Mouse (Mus musculus): ENCODE results near the gene Far2. TPM values are rescaled to one million over a fixed set of nuclear protein-coding genes. Genes with fewer than 3 reads are reported as not detected.

Far2 gene
- polyA plus RNA-seq, 1 experiment from 2014 or later = 2.9 TPM

GRCm38 (mm10) chr6:148084403-148084802 is 37.3 kb downstream of the Far2 start:
- H3K9me3 ChIP-seq = no peaks in the 10 kb centered on the region
- 90% methylated on average over 2 of the region's 2 CpGs for WGBS
- no peak overlapping the region for H3K9ac ChIP-seq
- no peaks in the 10 kb centered on the region for H3K27me3 ChIP-seq
- no peaks in the 10 kb centered on the region for H3K4me1 ChIP-seq
- no peak overlapping the region for H3K4me3 ChIP-seq (replicated peaks)
- no peak overlapping the region for H3K27ac ChIP-seq
- no peak for ATAC-seq (ENCODE audit: low FRiP score)
- no peaks in the 10 kb centered on the region for H3K36me3 ChIP-seq (replicated peaks)
- no peak overlapping the region for H3K4me2 ChIP-seq

- Histone ChIP-seq H3K27me3 (no peaks in the 10 kb centered on the region), H3K4me2 (no peak overlapping the region), H3K36me3 (replicated peaks) (no peaks in the 10 kb centered on the region), H3K9me3 (no peaks in the 10 kb centered on the region), H3K4me3 (replicated peaks) (no peak overlapping the region), H3K27ac (no peak overlapping the region), H3K4me1 (no peaks in the 10 kb centered on the region), H3K9ac (no peak overlapping the region)
- no peak for ATAC-seq (ENCODE audit: low FRiP score)
- WGBS = 71% methylated on average over 3 of the region's 3 CpGs
Observed at GRCm38 (mm10) chr6:148097039-148097438, 50.0 kb downstream of the Far2 start.

- H3K36me3 ChIP-seq (replicated peaks) = no peaks in the 10 kb centered on the region
- no peak overlapping the region for H3K9ac ChIP-seq
- no peak overlapping the region for H3K4me3 ChIP-seq (replicated peaks)
- H3K27ac ChIP-seq = no peak overlapping the region
- 87% methylated on average over 3 of the region's 3 CpGs for WGBS
- no peaks in the 10 kb centered on the region for H3K4me1 ChIP-seq
- H3K4me2 ChIP-seq = no peak overlapping the region
- ATAC-seq (ENCODE audit: low FRiP score) = no peak
- H3K27me3 ChIP-seq = no peaks in the 10 kb centered on the region
- H3K9me3 ChIP-seq = no peaks in the 10 kb centered on the region
Observed at GRCm38 (mm10) chr6:148101977-148102376, 54.9 kb downstream of the Far2 start.

- no peak for ATAC-seq (ENCODE audit: low FRiP score)
- WGBS = 93% methylated on average over 1 of the region's 1 CpGs
- H3K4me2 ChIP-seq = no peak overlapping the region
Observed at GRCm38 (mm10) chr6:148102434-148102833, 55.4 kb downstream of the Far2 start.

DNA sequence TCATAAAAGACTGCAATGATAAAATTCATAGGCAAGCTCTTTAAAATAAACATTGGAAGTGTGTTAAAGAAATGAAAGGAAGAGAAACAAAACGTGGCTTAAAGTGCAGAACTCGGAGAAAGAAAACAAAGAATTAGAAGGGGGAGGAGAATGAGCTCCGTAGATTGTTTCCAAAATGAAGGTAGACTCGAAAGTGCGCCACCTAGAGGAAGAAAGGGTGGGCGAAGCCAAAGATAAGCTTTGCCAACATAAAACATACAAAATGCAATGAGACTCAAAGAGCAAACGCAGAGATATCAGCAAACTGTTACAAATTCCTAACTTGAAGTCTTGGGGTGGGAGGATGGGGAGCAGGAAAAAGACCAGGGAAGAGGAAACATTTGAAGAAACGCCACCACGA is 57.2 kb downstream of the Far2 start:
- H3K9ac ChIP-seq = no peak overlapping the region
- no peaks in the 10 kb centered on the region for H3K9me3 ChIP-seq
- 39% methylated on average over 9 of the region's 9 CpGs for WGBS
- no peak overlapping the region for H3K4me2 ChIP-seq
- H3K4me1 ChIP-seq = no peaks in the 10 kb centered on the region
- no peaks in the 10 kb centered on the region for H3K27me3 ChIP-seq
- no peak overlapping the region for H3K4me3 ChIP-seq (replicated peaks)
- H3K36me3 ChIP-seq (replicated peaks) = no peaks in the 10 kb centered on the region
- H3K27ac ChIP-seq = no peak overlapping the region
- ATAC-seq (ENCODE audit: low FRiP score) = no peak

More at GRCm38 (mm10) chr6:148102434-148102833, 55.4 kb downstream of the Far2 start:
- H3K27me3 ChIP-seq = no peaks in the 10 kb centered on the region
- H3K27ac ChIP-seq = no peak overlapping the region
- no peaks in the 10 kb centered on the region for H3K4me1 ChIP-seq
- H3K9me3 ChIP-seq = no peaks in the 10 kb centered on the region
- H3K4me3 ChIP-seq (replicated peaks) = no peak overlapping the region
- H3K36me3 ChIP-seq (replicated peaks) = no peaks in the 10 kb centered on the region
- no peak overlapping the region for H3K9ac ChIP-seq

DNA sequence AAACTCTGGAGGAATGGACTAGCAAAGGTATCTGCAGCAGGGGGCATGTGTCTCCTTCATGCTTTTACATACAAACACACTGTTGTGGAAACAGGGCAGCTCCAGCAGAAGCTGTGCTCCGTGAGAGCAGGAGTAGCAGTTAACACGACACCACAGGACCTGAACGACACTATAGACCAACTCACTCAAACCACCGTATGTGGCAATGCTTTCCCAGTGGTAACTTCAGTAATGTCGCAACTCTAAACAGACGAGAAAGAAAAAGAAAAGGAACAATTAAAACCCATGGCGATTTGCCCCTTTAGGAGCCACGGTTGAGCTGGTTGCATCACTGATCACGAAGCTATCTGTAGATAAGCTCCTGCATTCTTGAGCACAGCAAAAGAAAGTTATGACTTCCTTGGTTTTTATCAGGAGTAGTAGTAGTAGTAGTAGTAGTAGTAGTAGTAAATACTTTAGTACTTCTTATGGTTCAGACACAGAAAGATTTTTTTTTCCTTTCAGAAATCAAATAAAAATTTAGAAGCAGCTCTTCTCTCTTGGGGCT is 58.7 kb downstream of the Far2 start:
- H3K4me2 ChIP-seq = no peak overlapping the region
- no peak for ATAC-seq (ENCODE audit: low FRiP score)
- no peak overlapping the region for H3K4me3 ChIP-seq (replicated peaks)
- no peaks in the 10 kb centered on the region for H3K36me3 ChIP-seq (replicated peaks)
- WGBS = 86% methylated on average over 9 of the region's 9 CpGs
- H3K9me3 ChIP-seq = no peaks in the 10 kb centered on the region
- H3K9ac ChIP-seq = no peak overlapping the region
- H3K27me3 ChIP-seq = no peaks in the 10 kb centered on the region
- H3K4me1 ChIP-seq = peaks cover 5% of the 10 kb centered on the region; the same call in 1 of the 2 replicates
- no peak overlapping the region for H3K27ac ChIP-seq

GRCm38 (mm10) chr6:148108741-148109472 is 61.8 kb downstream of the Far2 start:
- no peak for ATAC-seq (ENCODE audit: low FRiP score)
- WGBS = 57% methylated on average over 8 of the region's 8 CpGs

GRCm38 (mm10) chr6:148110996-148111633 is 64.1 kb downstream of the Far2 start:
- 84% methylated on average over 2 of the region's 2 CpGs for whole genome bisulfite sequencing
- ATAC-seq (ENCODE audit: low FRiP score) = no peak
- H3K9ac ChIP-seq = no peak overlapping the region

More at GRCm38 (mm10) chr6:148108741-148109472, 61.8 kb downstream of the Far2 start:
- Histone ChIP-seq H3K27me3 (no peaks in the 10 kb centered on the region), H3K9me3 (no peaks in the 10 kb centered on the region), H3K27ac (no peak overlapping the region), H3K4me3 (replicated peaks) (no peak overlapping the region), H3K4me2 (no peak overlapping the region), H3K9ac (no peak overlapping the region), H3K4me1 (peaks cover 7% of the 10 kb centered on the region; the same call in 1 of the 2 replicates), H3K36me3 (replicated peaks) (no peaks in the 10 kb centered on the region)

GRCm38 (mm10) chr6:148116371-148116770 is 69.3 kb downstream of the Far2 start:
- WGBS = 87% methylated on average over 5 of the region's 5 CpGs
- no peaks in the 10 kb centered on the region for H3K36me3 ChIP-seq (replicated peaks)
- no peak for ATAC-seq (ENCODE audit: low FRiP score)

More at GRCm38 (mm10) chr6:148110996-148111633, 64.1 kb downstream of the Far2 start:
- Histone ChIP-seq H3K27ac (no peak overlapping the region), H3K9me3 (no peaks in the 10 kb centered on the region), H3K4me3 (replicated peaks) (no peak overlapping the region), H3K4me1 (peaks cover 7% of the 10 kb centered on the region; the same call in 1 of the 2 replicates), H3K27me3 (no peaks in the 10 kb centered on the region), H3K36me3 (replicated peaks) (no peaks in the 10 kb centered on the region), H3K4me2 (no peak overlapping the region)

DNA sequence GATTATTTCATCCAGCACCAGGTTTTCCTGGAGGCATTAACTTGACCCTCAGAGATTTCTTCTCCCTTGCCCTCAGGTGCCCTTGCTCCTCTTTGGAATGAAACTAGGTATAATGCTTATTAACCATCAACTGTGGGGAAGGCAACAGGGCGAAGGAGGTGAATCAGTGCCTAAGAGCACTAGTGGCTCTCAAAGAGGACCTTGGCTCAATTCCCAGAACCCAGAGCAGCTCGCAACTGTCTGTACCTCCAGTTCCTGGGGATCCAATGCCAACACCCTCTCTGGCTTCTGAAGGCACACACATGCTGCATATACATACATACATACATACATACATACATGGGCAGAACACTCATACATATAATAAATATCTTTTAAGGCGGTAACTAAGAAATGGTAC is 69.8 kb downstream of the Far2 start:
- no peak overlapping the region for H3K27ac ChIP-seq
- no peak overlapping the region for H3K4me2 ChIP-seq
- H3K27me3 ChIP-seq = 0 out of 2 replicates have a peak, but pooled peaks cover 2% of the 10 kb centered on the region
- no peaks in the 10 kb centered on the region for H3K4me1 ChIP-seq
- no peaks in the 10 kb centered on the region for H3K36me3 ChIP-seq (replicated peaks)
- WGBS = 83% methylated on average over 3 of the region's 3 CpGs
- H3K9ac ChIP-seq = no peak overlapping the region
- H3K9me3 ChIP-seq = no peaks in the 10 kb centered on the region
- H3K4me3 ChIP-seq (replicated peaks) = no peak overlapping the region
- ATAC-seq (ENCODE audit: low FRiP score) = no peak

More at GRCm38 (mm10) chr6:148116371-148116770, 69.3 kb downstream of the Far2 start:
- Histone ChIP-seq H3K9ac (no peak overlapping the region), H3K27ac (no peak overlapping the region), H3K4me2 (no peak overlapping the region), H3K27me3 (0 out of 2 replicates have a peak, but pooled peaks cover 2% of the 10 kb centered on the region), H3K9me3 (no peaks in the 10 kb centered on the region), H3K4me3 (replicated peaks) (no peak overlapping the region), H3K4me1 (no peaks in the 10 kb centered on the region)

DNA sequence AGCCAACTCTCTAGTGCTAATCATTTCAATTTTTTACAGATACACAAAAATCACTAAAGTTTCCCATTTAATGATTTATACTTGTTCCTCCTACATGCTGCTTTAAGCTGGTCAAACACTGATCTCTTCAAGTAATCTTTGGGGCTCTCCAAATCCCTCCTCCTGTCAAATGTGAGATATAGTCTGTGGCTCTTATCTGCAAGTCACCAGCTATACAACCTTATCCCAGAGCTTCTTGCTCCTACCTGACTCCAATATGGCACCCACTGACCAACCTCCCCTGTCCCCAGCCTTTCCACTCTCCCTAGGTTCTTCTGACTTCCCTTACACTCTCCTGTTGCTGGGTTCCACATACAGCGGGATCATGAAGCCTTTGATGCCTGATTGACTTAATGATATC is 70.6 kb downstream of the Far2 start:
- H3K9me3 ChIP-seq = no peaks in the 10 kb centered on the region
- H3K27ac ChIP-seq = no peak overlapping the region
- 100% methylated on average over 1 of the region's 1 CpGs for WGBS
- no peak overlapping the region for H3K4me3 ChIP-seq (replicated peaks)
- ATAC-seq (ENCODE audit: low FRiP score) = no peak
- no peak overlapping the region for H3K9ac ChIP-seq
- no peaks in the 10 kb centered on the region for H3K36me3 ChIP-seq (replicated peaks)
- 0 out of 2 replicates have a peak, but pooled peaks cover 2% of the 10 kb centered on the region for H3K27me3 ChIP-seq
- no peaks in the 10 kb centered on the region for H3K4me1 ChIP-seq
- H3K4me2 ChIP-seq = no peak overlapping the region

DNA sequence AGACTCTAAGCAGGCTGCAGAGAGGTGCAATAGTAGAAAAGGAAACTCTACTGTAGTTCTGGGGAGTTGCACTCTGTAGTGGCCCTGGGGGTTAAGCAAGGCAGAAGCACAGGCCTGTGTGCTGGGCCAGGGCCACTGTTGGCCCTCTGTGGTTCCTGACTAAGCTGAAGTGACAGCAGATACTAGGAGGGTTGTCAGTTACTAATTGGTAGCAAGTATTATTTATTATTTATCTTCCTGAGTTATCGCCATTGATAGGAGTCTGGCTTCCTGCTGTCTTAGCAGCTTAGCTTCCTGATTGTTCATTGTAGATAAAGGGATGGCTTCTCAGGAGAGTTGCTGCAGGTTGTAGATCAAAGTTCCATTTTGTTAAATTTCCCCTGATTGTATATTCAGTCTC is 73.6 kb downstream of the Far2 start:
- no peak overlapping the region for H3K4me2 ChIP-seq
- no peaks in the 10 kb centered on the region for H3K9me3 ChIP-seq
- H3K27me3 ChIP-seq = 0 out of 2 replicates have a peak, but pooled peaks cover 2% of the 10 kb centered on the region
- H3K9ac ChIP-seq = no peak overlapping the region
- WGBS = 97% methylated on average over 1 of the region's 1 CpGs
- no peak overlapping the region for H3K4me3 ChIP-seq (replicated peaks)
- no peaks in the 10 kb centered on the region for H3K36me3 ChIP-seq (replicated peaks)
- no peak for ATAC-seq (ENCODE audit: low FRiP score)
- H3K27ac ChIP-seq = no peak overlapping the region
- H3K4me1 ChIP-seq = no peaks in the 10 kb centered on the region

Data from forebrain, embryonic 12.5 days (tissue).